Mouse (Mus musculus): ENCODE measurements around the gene Klhdc8a. TPM values are rescaled to one million over a fixed set of nuclear protein-coding genes. Genes with fewer than 3 reads are reported as not detected.
A peak's percentile ranks its signal among the peaks of the same experiment; 100 is the strongest.
"Not testable (repeated sequence)": the region's sequence is repeated elsewhere in the genome, so short reads cannot be mapped to it uniquely, and the experiment has no call there.

Gene Klhdc8a
- polyA plus RNA-seq, 1 experiment from 2014 or later = 3.4 TPM

DNA sequence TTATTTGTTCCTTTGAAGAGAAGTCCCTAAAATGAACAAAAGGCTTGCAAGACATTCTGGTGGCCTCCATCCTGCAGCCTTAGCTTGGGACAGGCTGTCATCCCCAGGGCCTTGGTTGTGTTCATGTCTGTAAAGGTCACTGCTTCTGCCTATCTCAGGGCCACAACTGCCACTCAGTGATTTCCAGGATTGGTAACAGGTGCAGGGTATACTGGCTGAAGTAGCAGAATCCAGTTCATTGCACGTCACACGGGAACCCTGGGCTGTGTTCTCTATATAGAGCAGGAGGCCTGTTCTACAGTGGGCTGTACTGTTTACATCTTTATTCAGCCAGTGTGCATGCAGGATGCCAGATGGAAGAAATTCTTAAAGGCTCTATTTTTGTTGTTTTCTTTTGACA lies 30.5 kb upstream of the Klhdc8a start:
- Histone ChIP-seq H3K4me2 (ENCODE audit: low read length) (no peak overlapping the region), H3K27me3 (replicated peaks; ENCODE audit: control insufficient read depth, insufficient read depth, low read length) (no peaks in the 10 kb centered on the region), H3K9me3 (replicated peaks; ENCODE audit: control insufficient read depth, low read length) (no peaks in the 10 kb centered on the region), H3K27ac (ENCODE audit: low read depth, low read length) (no peak overlapping the region), H3K4me1 (ENCODE audit: control insufficient read depth, insufficient read depth, low read length) (no peaks in the 10 kb centered on the region), H3K36me3 (ENCODE audit: control insufficient read depth, insufficient read depth, low read length) (no peaks in the 10 kb centered on the region), H3K9ac (ENCODE audit: low read length) (no peak overlapping the region), H3K4me3 (ENCODE audit: low read depth, low read length) (no peak overlapping the region)
- 43% methylated on average over 2 of the region's 2 CpGs for WGBS
- DNase-seq (ENCODE audit: low spot score) (peak; percentile 16), ATAC-seq (no peak)

GRCm38 (mm10) chr1:132268418-132269060 lies 29.9 kb upstream of the Klhdc8a start:
- H3K4me1 ChIP-seq (ENCODE audit: control insufficient read depth, insufficient read depth, low read length) = no peaks in the 10 kb centered on the region
- H3K27me3 ChIP-seq (replicated peaks; ENCODE audit: control insufficient read depth, insufficient read depth, low read length) = no peaks in the 10 kb centered on the region
- no peak for DNase-seq (ENCODE audit: low spot score)
- no peak overlapping the region for H3K27ac ChIP-seq (ENCODE audit: low read depth, low read length)
- 59% methylated on average over 7 of the region's 7 CpGs for WGBS
- no peak overlapping the region for H3K4me2 ChIP-seq (ENCODE audit: low read length)
- H3K4me3 ChIP-seq (ENCODE audit: low read depth, low read length) = no peak overlapping the region
- no peak overlapping the region for H3K9ac ChIP-seq (ENCODE audit: low read length)
- ATAC-seq = no peak
- no peaks in the 10 kb centered on the region for H3K36me3 ChIP-seq (ENCODE audit: control insufficient read depth, insufficient read depth, low read length)
- no peaks in the 10 kb centered on the region for H3K9me3 ChIP-seq (replicated peaks; ENCODE audit: control insufficient read depth, low read length)

- DNase-seq (ENCODE audit: low spot score) (no peak), ATAC-seq (no peak)
- 39% methylated on average over 3 of the region's 3 CpGs for WGBS
- H3K4me1 ChIP-seq (ENCODE audit: control insufficient read depth, insufficient read depth, low read length) = no peaks in the 10 kb centered on the region
- H3K27ac ChIP-seq (ENCODE audit: low read depth, low read length) = no peak overlapping the region
- no peak overlapping the region for H3K9ac ChIP-seq (ENCODE audit: low read length)
- no peak overlapping the region for H3K4me2 ChIP-seq (ENCODE audit: low read length)
- no peak overlapping the region for H3K4me3 ChIP-seq (ENCODE audit: low read depth, low read length)
- H3K27me3 ChIP-seq (replicated peaks; ENCODE audit: control insufficient read depth, insufficient read depth, low read length) = no peaks in the 10 kb centered on the region
- H3K36me3 ChIP-seq (ENCODE audit: control insufficient read depth, insufficient read depth, low read length) = no peaks in the 10 kb centered on the region
- H3K9me3 ChIP-seq (replicated peaks; ENCODE audit: control insufficient read depth, low read length) = no peaks in the 10 kb centered on the region
Measured at GRCm38 (mm10) chr1:132271237-132271636, 27.2 kb upstream of the Klhdc8a start.

DNA sequence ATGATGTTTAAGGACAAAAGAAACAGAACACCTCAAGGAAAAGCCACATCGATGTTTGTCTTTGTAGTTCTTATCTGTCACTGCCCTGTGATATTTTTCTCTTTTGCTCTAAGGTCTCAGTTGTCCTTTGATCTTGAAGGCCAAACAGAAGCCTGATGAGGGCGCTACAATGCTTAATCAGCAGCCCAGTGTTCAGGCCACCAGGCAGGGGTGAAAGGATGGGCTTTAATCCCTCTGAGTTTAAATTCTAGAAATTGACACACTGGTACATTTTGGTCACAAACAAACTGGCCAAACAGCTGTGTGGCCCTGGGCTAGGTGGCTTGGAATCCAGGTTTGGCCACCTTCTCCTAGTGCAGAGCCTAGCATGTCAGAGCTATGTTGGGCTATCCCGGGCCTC lies 21.7 kb upstream of the Klhdc8a start:
- Histone ChIP-seq H3K27ac (ENCODE audit: low read depth, low read length) (no peak overlapping the region), H3K4me2 (ENCODE audit: low read length) (no peak overlapping the region), H3K4me3 (ENCODE audit: low read depth, low read length) (no peak overlapping the region), H3K4me1 (ENCODE audit: control insufficient read depth, insufficient read depth, low read length) (peaks cover 2% of the 10 kb centered on the region), H3K9ac (ENCODE audit: low read length) (no peak overlapping the region), H3K27me3 (replicated peaks; ENCODE audit: control insufficient read depth, insufficient read depth, low read length) (no peaks in the 10 kb centered on the region), H3K36me3 (ENCODE audit: control insufficient read depth, insufficient read depth, low read length) (no peaks in the 10 kb centered on the region), H3K9me3 (replicated peaks; ENCODE audit: control insufficient read depth, low read length) (no peaks in the 10 kb centered on the region)
- ATAC-seq = no peak
- WGBS = 83% methylated on average over 3 of the region's 3 CpGs
- DNase-seq (ENCODE audit: low spot score) = no peak

GRCm38 (mm10) chr1:132277124-132277523 lies 21.3 kb upstream of the Klhdc8a start:
- DNase-seq (ENCODE audit: low spot score) (no peak), ATAC-seq (no peak)
- Histone ChIP-seq H3K27me3 (replicated peaks; ENCODE audit: control insufficient read depth, insufficient read depth, low read length) (no peaks in the 10 kb centered on the region), H3K4me2 (ENCODE audit: low read length) (no peak overlapping the region), H3K9me3 (replicated peaks; ENCODE audit: control insufficient read depth, low read length) (no peaks in the 10 kb centered on the region), H3K4me1 (ENCODE audit: control insufficient read depth, insufficient read depth, low read length) (peaks cover 7% of the 10 kb centered on the region), H3K9ac (ENCODE audit: low read length) (no peak overlapping the region), H3K36me3 (ENCODE audit: control insufficient read depth, insufficient read depth, low read length) (no peaks in the 10 kb centered on the region), H3K4me3 (ENCODE audit: low read depth, low read length) (no peak overlapping the region), H3K27ac (ENCODE audit: low read depth, low read length) (no peak overlapping the region)
- WGBS = 77% methylated on average over 6 of the region's 6 CpGs

- not testable (repeated sequence) for DNase-seq (ENCODE audit: low spot score); H3K27ac ChIP-seq (ENCODE audit: low read depth, low read length); H3K4me2 ChIP-seq (ENCODE audit: low read length); H3K27me3 ChIP-seq (replicated peaks; ENCODE audit: control insufficient read depth, insufficient read depth, low read length); ATAC-seq; H3K36me3 ChIP-seq (ENCODE audit: control insufficient read depth, insufficient read depth, low read length); H3K9me3 ChIP-seq (replicated peaks; ENCODE audit: control insufficient read depth, low read length); H3K9ac ChIP-seq (ENCODE audit: low read length); H3K4me3 ChIP-seq (ENCODE audit: low read depth, low read length)
- peaks cover 15% of the 10 kb centered on the region for H3K4me1 ChIP-seq (ENCODE audit: control insufficient read depth, insufficient read depth, low read length)
- 70% methylated on average over 6 of the region's 6 CpGs for WGBS
Measured at GRCm38 (mm10) chr1:132280636-132281035, 17.8 kb upstream of the Klhdc8a start.

DNA sequence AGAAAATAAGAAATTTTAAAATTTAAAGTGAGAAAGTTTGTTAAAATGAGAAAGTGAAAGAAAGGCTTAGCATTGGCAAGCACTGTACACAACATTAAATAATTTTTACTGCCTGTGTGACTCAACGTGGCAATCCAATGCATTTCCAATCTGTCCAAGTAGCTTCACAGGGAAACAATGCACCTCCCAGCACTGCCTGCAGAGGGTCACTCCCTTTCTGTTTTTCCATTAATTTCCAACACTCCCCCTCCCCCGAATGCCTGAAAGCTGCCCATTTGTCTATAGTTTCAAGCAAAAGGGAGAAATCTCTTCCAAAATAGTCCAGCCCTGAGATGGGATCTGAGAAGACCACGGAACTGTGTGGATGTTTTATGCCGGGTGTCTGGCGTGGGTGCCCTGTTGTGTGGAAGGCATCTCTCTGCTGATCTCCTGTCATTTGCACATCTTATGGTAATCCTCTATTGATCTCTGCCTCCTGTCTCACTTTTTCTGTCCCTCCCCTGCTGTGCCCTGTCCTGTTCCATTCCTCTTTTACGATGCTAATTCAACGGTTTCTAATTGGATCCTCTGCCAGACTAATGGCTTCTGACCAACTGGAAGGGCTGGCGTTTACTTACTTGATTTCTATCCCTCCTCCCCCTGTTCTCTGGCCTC lies 16.8 kb upstream of the Klhdc8a start:
- Histone ChIP-seq H3K9ac (ENCODE audit: low read length) (peak overlapping the region; percentile 5; the same call in 1 of the 2 replicates), H3K4me1 (ENCODE audit: control insufficient read depth, insufficient read depth, low read length) (peaks cover 15% of the 10 kb centered on the region), H3K36me3 (ENCODE audit: control insufficient read depth, insufficient read depth, low read length) (no peaks in the 10 kb centered on the region), H3K4me3 (ENCODE audit: low read depth, low read length) (no peak overlapping the region), H3K4me2 (ENCODE audit: low read length) (no peak overlapping the region), H3K27ac (ENCODE audit: low read depth, low read length) (peak overlapping the region; percentile 58; the same call in 1 of the 2 replicates), H3K27me3 (replicated peaks; ENCODE audit: control insufficient read depth, insufficient read depth, low read length) (no peaks in the 10 kb centered on the region), H3K9me3 (replicated peaks; ENCODE audit: control insufficient read depth, low read length) (no peaks in the 10 kb centered on the region)
- WGBS = 7% methylated on average over 8 of the region's 8 CpGs
- DNase-seq (ENCODE audit: low spot score) (peak; percentile 74), ATAC-seq (peak; percentile 57)

DNA sequence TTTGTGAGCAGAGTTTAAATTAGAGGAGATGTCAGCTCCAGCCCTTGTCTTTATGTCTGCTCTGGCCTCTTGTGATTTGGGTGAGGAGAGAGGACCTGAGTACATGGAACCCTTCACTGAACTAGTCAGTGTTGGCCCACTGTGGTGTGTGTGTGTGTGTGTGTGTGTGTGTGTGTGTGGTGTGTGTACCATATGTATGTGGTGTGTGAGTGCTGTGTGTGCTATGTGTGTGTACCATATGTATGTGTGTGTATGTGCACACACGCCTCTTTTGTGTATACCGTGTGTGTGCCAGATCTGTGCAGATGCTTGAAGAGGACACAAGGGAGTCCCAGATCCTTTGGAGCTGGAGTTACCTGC lies 16.3 kb upstream of the Klhdc8a start:
- ATAC-seq (peak; percentile 45; the same call in 1 of the 2 replicates), DNase-seq (ENCODE audit: low spot score) (no peak)
- peak overlapping the region; percentile 58; the same call in 1 of the 2 replicates for H3K27ac ChIP-seq (ENCODE audit: low read depth, low read length)
- no peak overlapping the region for H3K4me2 ChIP-seq (ENCODE audit: low read length)
- H3K4me1 ChIP-seq (ENCODE audit: control insufficient read depth, insufficient read depth, low read length) = peaks cover 15% of the 10 kb centered on the region
- 77% methylated on average over 2 of the region's 2 CpGs for WGBS
- H3K27me3 ChIP-seq (replicated peaks; ENCODE audit: control insufficient read depth, insufficient read depth, low read length) = no peaks in the 10 kb centered on the region
- no peaks in the 10 kb centered on the region for H3K9me3 ChIP-seq (replicated peaks; ENCODE audit: control insufficient read depth, low read length)
- H3K36me3 ChIP-seq (ENCODE audit: control insufficient read depth, insufficient read depth, low read length) = no peaks in the 10 kb centered on the region
- H3K4me3 ChIP-seq (ENCODE audit: low read depth, low read length) = no peak overlapping the region
- peak overlapping the region; percentile 5; the same call in 1 of the 2 replicates for H3K9ac ChIP-seq (ENCODE audit: low read length)

- no peak overlapping the region for H3K4me2 ChIP-seq (ENCODE audit: low read length)
- 58% methylated on average over 13 of the region's 13 CpGs for WGBS
Measured at GRCm38 (mm10) chr1:132283018-132283417, 15.4 kb upstream of the Klhdc8a start.

More at GRCm38 (mm10) chr1:132283018-132283417, 15.4 kb upstream of the Klhdc8a start:
- no peak overlapping the region for H3K4me3 ChIP-seq (ENCODE audit: low read depth, low read length)
- H3K9ac ChIP-seq (ENCODE audit: low read length) = no peak overlapping the region
- no peak for ATAC-seq
- no peaks in the 10 kb centered on the region for H3K36me3 ChIP-seq (ENCODE audit: control insufficient read depth, insufficient read depth, low read length)
- peak; percentile 39 for DNase-seq (ENCODE audit: low spot score)
- 0 out of 2 replicates have a peak overlapping the region, but pooled peaks have one; percentile 30 for H3K27ac ChIP-seq (ENCODE audit: low read depth, low read length)
- H3K4me1 ChIP-seq (ENCODE audit: control insufficient read depth, insufficient read depth, low read length) = peaks cover 24% of the 10 kb centered on the region
- H3K9me3 ChIP-seq (replicated peaks; ENCODE audit: control insufficient read depth, low read length) = no peaks in the 10 kb centered on the region
- H3K27me3 ChIP-seq (replicated peaks; ENCODE audit: control insufficient read depth, insufficient read depth, low read length) = no peaks in the 10 kb centered on the region
